Mouse (Mus musculus) CH12.LX (cell line): ENCODE results near the gene Nsun2.

Experiments
- CTCF ChIP-seq, 2 experiments: IDR thresholded peaks in 1 of 2; conservative IDR thresholded peaks in 1 of 2; 2 replicates each; pipeline ENCODE4 v1.5.1; 2011 to 2012; ENCODE audit warnings: low read depth in 2 of 2, low read length in 2 of 2, improper control_type of control experiment in 1 of 2, inconsistent platforms in 1 of 2, mild to moderate bottlenecking in 1 of 2, moderate library complexity in 1 of 2
- ETS1 ChIP-seq: conservative IDR thresholded peaks from 2 replicates; pipeline ENCODE4 v1.6.1; 2012; ENCODE audit warnings: low read depth, mild to moderate bottlenecking, inconsistent platforms, low read length, improper control_type of control experiment, moderate library complexity
- GABPA ChIP-seq: IDR thresholded peaks from 2 replicates; pipeline ENCODE4 v1.6.1; 2012; ENCODE audit warnings: low read depth, low read length, improper control_type of control experiment, inconsistent platforms; ENCODE audit not compliant: insufficient replicate concordance
- MAFK ChIP-seq: IDR thresholded peaks from 2 replicates; pipeline ENCODE4 v1.6.1; 2011; ENCODE audit warnings: low read length, improper control_type of control experiment; ENCODE audit not compliant: insufficient replicate concordance
- MAZ ChIP-seq: IDR thresholded peaks from 2 replicates; pipeline ENCODE4 v1.6.1; 2012; ENCODE audit warnings: low read depth, mild to moderate bottlenecking, inconsistent platforms, low read length, improper control_type of control experiment, moderate library complexity
- MEF2A ChIP-seq: IDR thresholded peaks from 2 replicates; pipeline ENCODE4 v1.6.1; 2014; ENCODE audit warnings: low read depth, mild to moderate bottlenecking, inconsistent platforms, low read length, improper control_type of control experiment, borderline replicate concordance
- POLR2A ChIP-seq: IDR thresholded peaks from 2 replicates; pipeline ENCODE4 v1.6.1; 2011; ENCODE audit warnings: low read depth, mild to moderate bottlenecking, improper control_type of control experiment, low read length
- UBTF ChIP-seq: IDR thresholded peaks from 2 replicates; pipeline ENCODE4 v1.6.1; 2012; ENCODE audit warnings: low read depth, mild to moderate bottlenecking, inconsistent platforms, low read length, improper control_type of control experiment, moderate library complexity
- USF1 ChIP-seq: IDR thresholded peaks from 2 replicates; pipeline ENCODE4 v1.6.1; 2014; ENCODE audit warnings: low read depth, mild to moderate bottlenecking, inconsistent platforms, low read length, improper control_type of control experiment
- USF2 ChIP-seq: conservative IDR thresholded peaks from 2 replicates; pipeline ENCODE4 v1.6.1; 2011; ENCODE audit warnings: low read depth, low read length, improper control_type of control experiment
- ZC3H11A ChIP-seq: IDR thresholded peaks from 2 replicates; pipeline ENCODE4 v1.6.1; 2012; ENCODE audit warnings: low read depth, mild to moderate bottlenecking, inconsistent platforms, low read length, improper control_type of control experiment

GRCm38 (mm10) chr13:69485833-69486232 is 47.7 kb upstream of the Nsun2 start:
- no peak for TF ChIP-seq USF1
- TF ChIP-seq MAZ = no peak
- TF ChIP-seq MEF2A = no peak
- no peak for TF ChIP-seq USF2
- no peak for TF ChIP-seq POLR2A
- no peak for TF ChIP-seq GABPA
- TF ChIP-seq CTCF (conservative IDR thresholded peaks at IDR 0.05 in 1 of 2, IDR thresholded peaks at IDR 0.05 in 1 of 2; ENCODE audit: low read depth in 2 of 2, low read length in 2 of 2) = no peak
- no peak for TF ChIP-seq UBTF
- TF ChIP-seq MAFK = no peak
- TF ChIP-seq ZC3H11A = no peak
- TF ChIP-seq ETS1 = peak; percentile 45; the same call in 1 of the 2 replicates
